Mouse (Mus musculus): Measurements from ENCODE around the gene Blmh.

GRCm38 (mm10) chr11:76924759-76925236, at the start of gene Blmh:
- TF ChIP-seq SMC3 (IDR thresholded peaks at IDR 0.05; ENCODE audit: low read depth, low read length) (no peak), HCFC1 (IDR thresholded peaks at IDR 0.05; ENCODE audit: low read depth, low read length) (no peak), CTCF (conservative IDR thresholded peaks at IDR 0.05 in 1 of 2, IDR thresholded peaks at IDR 0.05 in 1 of 2; ENCODE audit: low read depth in 2 of 2, low read length in 2 of 2) (no peak), MAFK (IDR thresholded peaks at IDR 0.05; ENCODE audit: insufficient replicate concordance, low read length) (no peak), ZKSCAN1 (IDR thresholded peaks at IDR 0.05; ENCODE audit: borderline replicate concordance, low read depth, low read length) (no peak), UBTF (IDR thresholded peaks at IDR 0.05; ENCODE audit: low read depth, low read length) (no peak), ZC3H11A (IDR thresholded peaks at IDR 0.05; ENCODE audit: low read depth, low read length) (no peak), POLR2A (IDR thresholded peaks at IDR 0.05; ENCODE audit: low read depth, low read length) (no peak)
